Mouse (Mus musculus) small intestine, adult 2 months (tissue): ENCODE measurements around the gene Rps12-ps3.

Source experiments
- CTCF ChIP-seq: fragments of 200-500 bp; IDR thresholded peaks from 2 replicates; pipeline ENCODE4 v1.5.1; 2012; ENCODE audit warnings: low read depth, mild to moderate bottlenecking, control low read depth, inconsistent platforms, low read length, moderate library complexity, mixed read lengths; ENCODE audit not compliant: insufficient replicate concordance, insufficient read length; ENCODE audit errors: extremely low read depth
- POLR2A ChIP-seq: fragments of 200-500 bp; IDR thresholded peaks from 2 replicates; pipeline ENCODE4 v1.6.1; 2012; ENCODE audit warnings: low read depth, mild to moderate bottlenecking, control low read depth, inconsistent platforms, low read length, moderate library complexity

- TF ChIP-seq POLR2A = no peak
- no peak for TF ChIP-seq CTCF
These were observed 44.6 kb downstream of the Rps12-ps3 start for GRCm38 (mm10) chr19:59366724-59367123.
